Mouse (Mus musculus) heart, adult 2 months (tissue): ENCODE results near the gene Dmxl2.

Experiments used
- CTCF ChIP-seq: fragments of 200-600 bp; IDR thresholded peaks from 2 replicates; pipeline ENCODE4 v1.8.1; 2022; ENCODE audit warnings: antibody characterized with exemption, mild to moderate bottlenecking, moderate library complexity
- POLR2A ChIP-seq: fragments of 200-500 bp; IDR thresholded peaks from 2 replicates; pipeline ENCODE4 v1.6.1; 2011; ENCODE audit warnings: mild to moderate bottlenecking, low read depth, low read length, control low read depth; ENCODE audit not compliant: insufficient read depth

GRCm38 (mm10) chr9:54538684-54539083, 37.3 kb upstream of the Dmxl2 start, which contains the start of gene Sh2d7:
- TF ChIP-seq CTCF (no peak), POLR2A (no peak)
